Mouse (Mus musculus) embryo, embryonic 10 days (tissue): ENCODE measurements around the gene Hist1h4f.
"Not testable (repeated sequence)": the region's sequence is repeated elsewhere in the genome, so short reads cannot be mapped to it uniquely, and the experiment has no call there.

ENCODE experiments used
- DNase-seq: peaks from one replicate; pipeline ENCODE4 v3.0.0-alpha.2; 2015; ENCODE audit warnings: low spot score

Gene Hist1h4f

DNA sequence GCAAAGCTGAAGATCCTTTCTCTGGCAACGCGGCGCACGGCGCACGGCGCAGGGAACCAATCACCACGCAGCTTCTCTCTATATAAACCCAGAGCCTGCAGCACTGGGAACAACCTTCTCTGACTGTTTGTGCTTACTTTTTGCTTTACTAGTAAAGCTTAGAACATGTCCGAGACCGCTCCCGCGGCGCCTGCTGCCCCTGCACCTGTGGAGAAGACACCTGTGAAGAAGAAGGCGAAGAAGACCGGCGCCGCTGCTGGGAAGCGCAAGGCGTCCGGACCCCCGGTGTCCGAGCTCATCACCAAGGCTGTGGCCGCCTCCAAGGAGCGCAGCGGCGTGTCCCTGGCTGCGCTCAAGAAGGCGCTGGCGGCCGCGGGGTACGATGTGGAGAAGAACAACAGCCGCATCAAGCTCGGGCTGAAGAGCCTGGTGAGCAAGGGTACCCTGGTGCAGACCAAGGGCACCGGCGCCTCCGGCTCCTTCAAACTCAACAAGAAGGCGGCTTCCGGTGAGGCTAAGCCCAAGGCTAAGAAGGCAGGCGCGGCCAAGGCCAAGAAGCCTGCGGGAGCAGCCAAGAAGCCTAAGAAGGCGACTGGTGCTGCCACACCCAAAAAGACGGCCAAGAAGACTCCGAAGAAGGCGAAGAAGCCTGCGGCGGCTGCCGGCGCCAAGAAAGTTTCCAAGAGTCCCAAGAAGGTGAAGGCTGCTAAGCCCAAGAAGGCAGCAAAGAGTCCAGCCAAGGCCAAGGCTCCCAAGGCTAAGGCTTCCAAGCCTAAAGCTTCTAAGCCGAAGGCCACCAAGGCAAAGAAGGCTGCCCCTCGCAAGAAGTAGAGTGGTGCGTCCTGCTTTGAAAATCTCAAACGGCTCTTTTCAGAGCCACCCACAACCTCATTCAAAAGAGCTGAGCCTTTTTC is 3.7 kb upstream of the Hist1h4f start:
- peak; percentile 92 for DNase-seq

DNA sequence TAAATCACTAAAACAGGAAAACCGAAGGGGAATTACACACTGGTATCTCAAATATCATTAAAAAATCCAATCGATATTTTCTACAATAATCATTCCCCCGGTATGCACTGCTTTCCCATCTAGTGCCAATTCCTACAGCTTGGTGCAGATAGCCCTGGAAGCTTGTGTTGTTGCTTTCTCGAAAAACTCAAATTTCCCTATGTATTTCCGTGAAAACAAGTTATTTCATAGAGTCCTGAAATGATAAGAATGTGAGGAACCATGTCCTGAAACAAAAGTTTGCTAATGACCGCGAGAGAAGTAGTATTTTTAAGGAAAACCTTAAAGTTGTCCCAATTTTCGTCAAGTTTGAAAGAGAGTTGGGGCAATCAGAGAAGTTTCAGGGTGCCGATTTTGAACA is 2.9 kb upstream of the Hist1h4f start:
- no peak for DNase-seq

DNA sequence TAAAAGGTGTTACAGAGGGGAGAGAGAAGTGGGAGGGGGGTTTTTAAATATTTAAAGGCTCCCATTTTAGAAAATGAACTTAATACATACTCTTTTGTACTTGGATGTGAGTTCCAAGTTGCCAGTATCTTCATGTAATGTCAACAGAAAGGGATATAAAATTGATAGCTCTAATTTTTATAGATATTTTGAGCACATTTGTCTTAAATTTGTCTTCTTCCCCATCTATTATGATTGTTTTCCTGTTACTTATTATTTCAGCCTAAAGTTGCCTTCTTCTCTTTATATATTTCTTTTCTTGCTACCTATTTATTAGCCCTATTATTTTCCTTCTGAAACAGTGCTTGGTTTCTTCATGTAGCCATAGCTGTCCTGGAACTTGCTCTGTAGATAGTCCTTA is 1.5 kb upstream of the Hist1h4f start, which contains the start of gene Hist1h1d:
TSS of gene Hist1h1d (plus strand) at position 301 of the 400 bp plus-strand sequence.
- DNase-seq = no peak

DNA sequence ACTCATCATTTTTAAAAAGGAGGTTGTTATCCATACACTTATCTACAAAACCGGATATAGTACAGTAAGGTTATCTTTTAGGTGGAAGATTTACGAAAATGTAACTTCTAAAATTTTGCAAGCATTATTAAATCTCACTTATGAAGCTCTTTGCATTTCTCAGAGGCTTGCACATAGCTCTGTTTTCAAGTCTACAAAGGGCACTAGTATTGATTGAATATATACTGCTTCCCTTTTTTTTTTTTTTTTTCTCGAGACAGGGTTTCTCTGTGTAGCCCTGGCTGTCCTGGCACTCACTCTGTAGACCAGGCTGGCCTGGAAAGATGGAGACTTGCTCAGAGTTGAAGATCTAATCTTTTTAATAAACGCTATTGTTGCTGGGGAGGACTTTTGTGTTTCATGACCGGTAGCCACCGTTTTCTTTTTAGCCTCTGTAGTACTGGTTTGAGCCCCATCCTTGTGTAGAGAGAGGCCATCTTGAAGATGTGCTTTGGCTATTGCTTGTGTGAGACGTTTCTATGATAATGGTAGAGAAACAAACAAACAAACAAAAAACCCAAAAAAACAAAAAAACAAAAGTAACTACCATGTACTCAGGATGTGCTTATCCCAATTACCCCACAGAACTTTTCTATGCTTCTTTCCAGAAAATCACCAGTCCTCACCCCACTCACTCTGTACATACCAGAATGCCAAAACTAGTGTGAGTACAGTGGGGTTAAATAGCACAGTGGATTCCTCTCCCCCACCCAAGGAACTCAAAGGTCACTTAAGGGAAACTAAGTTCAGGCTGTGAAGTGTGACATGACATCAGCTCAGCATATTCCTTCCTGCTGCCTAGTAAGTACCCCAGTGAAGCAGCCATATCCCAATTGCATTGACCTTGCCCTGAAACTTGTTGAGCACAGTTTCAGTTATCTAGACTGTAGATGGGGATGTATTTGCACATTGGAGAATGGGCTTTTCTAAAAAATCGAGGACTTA is 775 bp upstream of the Hist1h4f start:
- DNase-seq = peak; percentile 12

DNA sequence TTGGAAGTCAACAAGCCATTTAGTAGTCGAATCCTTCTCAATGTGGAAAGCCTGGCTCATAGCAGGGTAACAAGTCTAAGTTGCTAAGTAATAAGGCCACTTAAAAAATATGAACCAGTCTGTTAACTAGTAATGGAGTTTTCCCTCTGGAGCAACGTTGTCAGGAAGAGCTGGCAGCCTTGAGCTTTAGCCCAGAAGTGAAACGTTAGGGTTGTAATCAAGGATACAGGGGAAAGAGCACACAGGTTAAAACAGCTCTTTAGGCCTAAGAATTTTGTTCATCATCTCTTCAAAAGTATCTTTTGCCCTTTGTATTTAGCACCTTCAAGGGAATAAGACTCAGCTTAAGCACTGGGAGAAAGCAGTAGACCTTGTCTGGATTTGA is 695 bp downstream of the Hist1h4f start:
- DNase-seq = peak; percentile 63

DNA sequence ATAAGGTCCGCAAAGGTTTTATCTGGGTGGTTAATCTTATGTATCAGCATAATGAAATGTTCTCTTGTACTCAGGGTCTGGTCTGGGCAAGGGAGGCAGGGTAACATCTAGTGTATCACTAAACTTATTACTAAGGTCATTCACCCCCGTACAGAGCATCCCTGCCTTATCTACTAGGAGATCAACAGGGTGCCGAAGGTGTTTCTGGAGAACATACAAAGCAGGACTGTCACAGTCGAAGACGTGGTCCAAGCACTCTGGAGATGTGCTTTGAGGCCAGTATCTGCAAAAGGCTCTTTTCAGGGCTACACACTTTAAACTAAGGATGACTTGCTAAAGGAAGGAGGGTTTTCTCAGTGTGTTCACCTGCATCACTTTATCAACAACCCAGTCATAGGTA is 4.8 kb downstream of the Hist1h4f start:
- DNase-seq = no peak

DNA sequence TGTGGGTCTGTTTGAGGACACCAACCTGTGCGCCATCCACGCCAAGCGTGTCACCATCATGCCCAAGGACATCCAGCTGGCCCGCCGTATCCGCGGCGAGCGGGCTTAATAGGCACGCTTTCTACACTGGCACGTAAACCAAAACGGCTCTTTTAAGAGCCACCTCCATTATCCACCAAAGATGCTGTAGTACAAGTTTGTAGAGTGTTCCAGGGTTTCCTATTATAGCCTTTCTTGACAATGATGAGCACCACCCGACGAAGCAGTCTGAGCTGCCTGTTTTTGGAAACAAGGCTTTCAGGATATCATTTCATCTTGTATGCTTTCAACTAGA is 6.7 kb downstream of the Hist1h4f start:
- not testable (repeated sequence) for DNase-seq

DNA sequence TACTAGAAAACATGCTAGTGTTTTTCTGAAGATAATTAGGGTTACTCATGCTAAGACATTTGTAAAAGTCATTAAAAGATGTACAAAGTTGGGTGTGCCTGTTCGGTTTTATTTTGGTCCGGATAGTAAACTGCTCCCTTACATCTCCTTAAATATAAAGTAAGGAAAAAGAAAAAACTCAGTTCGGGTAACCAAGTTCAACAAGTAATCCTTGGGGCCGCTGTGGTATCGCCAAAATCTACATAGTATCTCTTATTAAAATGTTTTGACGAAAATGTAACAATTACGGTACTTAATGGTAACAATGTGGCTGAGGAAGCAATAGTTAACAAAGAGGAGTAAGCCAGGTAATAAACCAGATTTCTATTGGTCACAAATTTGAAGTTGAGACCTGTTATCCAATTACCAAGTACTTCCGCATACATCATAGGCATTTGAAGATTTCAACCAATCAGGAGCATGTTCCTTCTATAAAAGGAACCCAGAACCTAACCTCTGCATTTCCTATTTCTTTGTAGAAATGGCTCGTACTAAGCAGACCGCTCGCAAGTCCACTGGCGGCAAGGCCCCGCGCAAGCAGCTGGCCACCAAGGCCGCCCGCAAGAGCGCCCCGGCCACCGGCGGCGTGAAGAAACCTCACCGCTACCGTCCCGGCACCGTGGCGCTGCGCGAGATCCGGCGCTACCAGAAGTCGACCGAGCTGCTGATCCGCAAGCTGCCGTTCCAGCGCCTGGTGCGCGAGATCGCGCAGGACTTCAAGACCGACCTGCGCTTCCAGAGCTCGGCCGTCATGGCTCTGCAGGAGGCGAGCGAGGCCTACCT is 7.3 kb downstream of the Hist1h4f start, which contains the start of gene Hist1h3f:
TSS of gene Hist1h3f (plus strand) at position 88 of the 822 bp plus-strand sequence.
- peak; percentile 92 for DNase-seq

DNA sequence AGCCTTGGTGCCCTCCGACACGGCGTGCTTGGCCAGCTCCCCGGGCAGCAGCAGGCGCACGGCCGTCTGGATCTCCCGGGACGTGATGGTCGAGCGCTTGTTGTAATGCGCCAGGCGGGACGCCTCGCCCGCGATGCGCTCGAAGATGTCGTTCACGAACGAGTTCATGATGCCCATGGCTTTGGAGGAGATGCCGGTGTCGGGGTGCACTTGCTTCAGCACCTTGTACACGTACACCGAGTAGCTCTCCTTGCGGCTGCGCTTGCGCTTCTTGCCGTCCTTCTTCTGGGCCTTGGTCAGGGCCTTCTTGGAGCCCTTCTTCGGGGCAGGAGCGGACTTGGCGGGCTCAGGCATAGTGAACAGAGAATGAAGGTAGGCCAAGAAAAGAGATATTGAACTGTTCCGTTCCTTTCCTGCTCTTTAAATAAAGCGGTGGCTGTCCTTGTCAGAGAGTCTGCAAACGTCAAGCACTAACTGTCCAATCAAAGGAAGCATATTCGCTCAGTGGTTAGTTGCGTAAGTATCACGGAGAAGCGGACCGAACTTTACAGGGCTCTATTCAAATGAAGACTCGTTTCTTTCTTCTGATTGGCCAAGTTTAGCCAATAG is 8.3 kb downstream of the Hist1h4f start, which contains the start of gene Hist1h2bh:
TSS of gene Hist1h2bh (minus strand) at position 394 of the 609 bp plus-strand sequence.
- peak; percentile 95 for DNase-seq

DNA sequence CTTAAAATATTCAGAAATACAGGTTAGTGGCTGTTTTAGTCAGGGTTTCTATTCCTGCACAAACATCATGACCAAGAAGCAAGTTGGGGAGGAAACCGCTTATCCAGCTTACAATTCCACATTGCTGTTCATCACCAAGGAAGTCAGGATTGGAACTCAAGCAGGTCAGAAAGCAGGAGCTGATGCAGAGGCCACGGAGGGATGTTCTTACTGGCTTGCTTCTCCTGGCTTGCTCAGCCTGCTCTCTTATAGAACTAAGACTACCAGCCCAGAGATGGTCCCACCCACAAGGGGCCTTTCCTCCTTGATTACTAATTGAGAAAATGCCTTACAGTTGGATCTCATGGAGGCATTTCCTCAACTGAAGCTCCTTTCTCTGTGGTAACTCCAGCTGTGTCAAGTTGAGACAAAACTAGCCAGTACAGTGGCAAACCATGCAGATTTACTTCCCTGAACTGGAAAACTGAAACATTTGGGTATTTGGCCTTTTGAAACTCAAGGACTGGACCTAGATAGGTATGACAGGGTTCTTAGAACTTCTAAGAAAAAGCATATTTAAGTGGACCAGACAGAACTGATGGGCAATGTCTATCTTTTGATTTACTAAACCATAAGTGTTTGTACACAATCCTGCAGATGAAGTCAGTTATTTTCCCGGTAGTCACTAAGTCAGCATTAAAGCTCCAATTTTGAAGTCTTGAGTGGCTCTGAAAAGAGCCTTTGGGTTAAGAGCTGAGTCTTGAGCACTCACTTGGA is 9.0 kb downstream of the Hist1h4f start:
- not testable (repeated sequence) for DNase-seq

DNA sequence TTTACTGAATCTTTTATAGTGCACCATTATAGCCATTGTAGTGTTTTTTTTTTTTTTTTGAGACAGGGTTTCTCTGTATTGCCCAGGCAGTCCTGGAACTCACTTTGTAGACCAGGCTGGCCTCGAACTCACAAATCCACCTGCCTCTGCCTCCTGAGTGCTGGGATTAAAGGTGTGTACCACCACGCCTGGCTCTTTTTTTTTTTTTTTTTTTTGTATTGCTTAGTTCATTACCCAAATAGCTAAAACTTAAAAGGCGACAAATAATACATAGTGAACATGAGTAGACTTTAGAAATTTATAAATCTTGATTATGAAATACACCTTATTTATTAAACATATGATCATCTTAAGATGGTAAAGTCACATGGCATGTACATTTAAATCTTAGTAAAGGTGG is 10.0 kb downstream of the Hist1h4f start:
- DNase-seq = no peak

DNA sequence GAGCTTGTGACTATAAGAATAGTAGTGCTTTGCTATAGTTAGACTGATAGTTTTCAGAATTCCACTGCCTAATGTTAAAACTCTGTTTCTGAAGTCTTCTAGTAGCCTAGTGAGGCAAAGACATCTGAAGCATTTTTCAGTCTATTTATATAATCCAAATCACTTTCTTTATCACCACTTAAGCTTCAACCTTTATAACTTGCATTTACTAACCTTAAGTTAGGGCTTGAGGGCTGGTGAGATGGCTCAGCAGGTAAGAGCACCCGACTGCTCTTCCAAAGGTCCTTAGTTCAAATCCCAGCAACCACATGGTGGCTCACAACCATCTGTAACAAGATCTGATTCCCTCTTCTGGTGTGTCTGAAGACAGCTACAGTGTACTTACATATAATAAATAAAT is 11.6 kb downstream of the Hist1h4f start:
- DNase-seq = not testable (repeated sequence)

DNA sequence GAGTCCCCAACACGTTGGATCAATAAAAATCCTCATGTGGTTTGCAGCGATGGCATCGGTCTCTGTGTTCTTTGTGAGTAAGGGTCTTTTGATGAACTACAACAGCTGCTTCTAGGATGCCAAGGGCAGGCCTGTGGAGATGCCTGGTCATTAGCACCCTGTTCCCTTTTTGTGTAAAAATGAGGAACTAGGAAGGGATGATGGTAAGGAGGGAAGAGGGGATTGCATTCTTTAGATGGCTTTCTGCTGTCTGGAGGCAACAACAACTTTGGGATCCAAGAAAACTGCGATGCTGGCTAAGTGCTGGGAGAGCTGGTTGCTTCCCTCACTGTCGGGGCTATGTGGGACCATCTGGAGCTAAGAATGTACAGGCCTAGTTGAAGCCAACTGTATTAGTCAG is 13.2 kb downstream of the Hist1h4f start:
- no peak for DNase-seq

DNA sequence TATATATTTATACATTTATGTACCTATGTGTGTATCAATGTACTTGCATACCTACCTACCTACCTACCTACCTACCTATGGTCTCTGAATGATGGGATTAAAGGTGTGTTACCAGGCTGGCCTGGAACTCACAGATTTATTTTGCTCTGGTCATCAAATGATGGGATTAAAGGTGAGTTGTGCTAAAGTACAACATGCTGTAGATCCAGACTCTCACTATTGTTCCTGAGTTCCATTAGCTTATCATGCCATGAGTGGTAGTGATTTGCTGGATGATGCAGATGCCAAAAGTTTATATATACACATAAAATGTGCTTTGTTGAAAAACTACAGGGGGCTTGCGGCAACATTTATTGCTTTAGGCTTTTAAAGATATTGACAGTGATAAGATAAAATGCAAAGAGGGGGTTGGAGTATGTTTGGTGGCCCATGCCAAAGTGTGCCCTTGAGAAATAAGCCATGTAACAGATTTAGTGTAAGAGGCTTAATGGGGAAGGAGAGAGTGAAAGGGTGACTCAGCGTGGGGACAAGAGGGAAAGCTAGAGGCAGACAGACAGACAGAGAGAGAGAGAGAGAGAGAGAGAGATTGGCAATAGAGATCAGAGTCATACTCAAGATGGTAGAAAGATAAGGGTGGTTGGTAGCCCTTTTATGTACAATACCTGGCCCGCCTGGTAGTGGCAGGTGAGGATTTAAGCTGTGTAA is 14.3 kb downstream of the Hist1h4f start:
- DNase-seq = no peak

DNA sequence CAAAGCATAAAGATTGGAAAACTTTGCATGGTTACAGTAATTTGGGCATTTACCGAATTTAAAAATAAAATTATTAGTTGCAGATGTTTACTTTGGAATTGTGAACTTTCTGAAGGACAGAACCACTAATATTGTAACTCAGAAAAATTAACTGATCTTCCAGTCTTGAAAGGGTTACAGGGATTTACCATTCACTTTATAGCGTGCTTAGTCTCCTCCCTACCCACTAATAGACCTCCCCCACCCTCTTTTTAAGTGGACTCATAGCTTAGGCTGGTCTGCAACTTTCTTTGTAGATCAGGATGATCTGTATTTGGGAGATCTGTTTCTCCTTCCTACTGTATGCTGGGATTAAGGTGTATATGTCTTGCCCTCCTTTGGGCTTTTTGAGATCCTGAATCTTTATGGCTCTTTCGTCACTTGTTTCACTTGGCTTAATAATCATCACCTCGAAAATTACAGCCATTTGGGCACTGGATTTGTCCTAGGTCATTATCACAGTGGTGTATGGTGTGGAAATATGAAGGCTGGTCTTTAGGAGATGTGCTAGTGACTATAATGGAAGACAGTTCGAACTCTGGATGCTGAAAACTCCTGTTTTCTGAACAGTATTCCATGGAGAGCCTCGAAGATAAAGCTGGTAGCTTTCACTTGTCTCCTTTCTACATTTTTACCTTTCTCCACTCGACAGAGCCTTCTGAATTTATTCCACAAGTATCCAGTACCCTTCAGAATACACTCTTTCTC is 15.2 kb downstream of the Hist1h4f start:
- no peak for DNase-seq

DNA sequence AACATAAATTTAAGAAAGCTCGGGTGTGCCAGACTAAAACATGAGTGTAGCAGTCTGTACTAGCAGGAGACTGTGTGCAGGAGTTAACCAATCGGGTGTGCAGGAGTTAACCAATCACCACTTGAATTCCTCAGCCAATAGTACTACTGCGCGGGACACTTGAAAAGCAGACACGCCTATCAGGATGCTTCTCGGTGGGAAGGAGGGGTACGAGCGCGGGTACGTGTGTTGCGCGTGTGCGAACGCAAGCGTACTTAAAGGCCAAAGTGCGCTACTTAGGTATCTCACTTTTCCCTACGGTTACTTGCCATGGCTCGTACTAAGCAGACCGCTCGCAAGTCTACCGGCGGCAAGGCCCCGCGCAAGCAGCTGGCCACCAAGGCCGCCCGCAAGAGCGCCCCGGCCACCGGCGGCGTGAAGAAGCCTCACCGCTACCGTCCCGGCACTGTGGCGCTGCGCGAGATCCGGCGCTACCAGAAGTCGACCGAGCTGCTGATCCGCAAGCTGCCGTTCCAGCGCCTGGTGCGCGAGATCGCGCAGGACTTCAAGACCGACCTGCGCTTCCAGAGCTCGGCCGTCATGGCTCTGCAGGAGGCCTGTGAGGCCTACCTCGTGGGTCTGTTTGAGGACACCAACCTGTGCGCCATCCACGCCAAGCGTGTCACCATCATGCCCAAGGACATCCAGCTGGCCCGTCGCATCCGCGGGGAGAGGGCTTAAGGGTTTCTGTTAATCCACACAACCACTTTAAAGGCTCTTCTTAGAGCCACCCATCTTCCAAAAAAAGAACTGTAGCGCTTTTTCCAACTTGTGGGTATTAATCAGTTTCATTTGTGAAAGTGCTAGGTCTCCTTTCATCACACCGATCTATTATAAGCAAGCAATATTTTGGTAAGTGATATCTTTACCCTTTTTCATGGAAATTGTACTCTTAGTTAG is 16.0 kb downstream of the Hist1h4f start, which contains the start of gene Hist1h3g:
TSS of gene Hist1h3g (plus strand) at position 286 of the 939 bp plus-strand sequence.
- DNase-seq = peak; percentile 99

DNA sequence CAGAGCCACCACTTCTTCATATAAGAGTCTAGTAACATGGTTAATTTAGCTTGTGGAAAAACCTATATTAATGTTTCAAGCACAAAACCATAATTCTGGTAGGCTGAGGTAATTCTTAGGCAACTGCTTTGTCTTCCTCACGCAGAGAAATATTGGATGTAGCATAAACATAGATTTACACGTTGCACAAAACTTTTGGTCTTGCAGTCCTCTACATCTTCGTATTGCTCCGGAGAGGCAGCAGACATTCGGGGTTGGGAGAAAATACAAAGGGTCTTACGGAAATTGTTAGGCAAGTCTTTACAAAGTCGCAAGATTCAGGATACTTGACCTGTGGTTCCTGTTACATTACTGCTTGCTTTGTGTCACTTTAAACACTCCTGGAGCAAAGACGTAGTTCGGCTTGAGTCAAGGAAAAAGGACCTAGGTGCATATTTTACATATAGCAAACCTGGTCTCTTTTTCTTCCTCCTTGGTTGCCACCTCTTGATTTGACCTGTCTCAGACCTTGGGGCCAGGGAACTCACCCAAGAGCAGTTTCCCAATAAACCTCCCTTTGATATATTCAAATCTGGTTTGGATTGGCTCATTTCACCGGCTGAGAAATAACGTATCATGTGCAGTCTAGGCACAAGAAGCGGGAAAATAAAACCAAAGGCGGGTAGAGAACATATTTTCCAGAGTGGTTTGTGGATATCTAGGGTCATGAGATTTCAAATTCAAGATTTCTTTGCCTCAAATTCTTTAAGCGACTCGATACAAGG is 16.9 kb downstream of the Hist1h4f start:
- DNase-seq = peak; percentile 72
